ENCODE assay signal across 8 mouse cellular contexts in genomic region chr10:26078521-26079142, GRCm38 (mm10). TPM values are rescaled to one million over a fixed set of nuclear protein-coding genes. Genes with fewer than 3 reads are reported as not detected.
DNase-seq lines count a peak whose midpoint lies in the region; ATAC-seq and TF ChIP-seq lines count a peak whose summit lies in the region.

Gene Tmem200a, minus strand, starts transcription at chr10:26079052.

- no peaks in the 10 kb centered on the region for H3K36me3 ChIP-seq in hindbrain, embryonic 12.5 days
- H3K36me3 ChIP-seq in lung, embryonic 14.5 days (ENCODE audit: insufficient read depth), result no peaks in the 10 kb centered on the region

- WGBS in hindbrain, embryonic 12.5 days, result under 1% methylated on average over 45 of the region's 46 CpGs
- under 1% methylated on average over 42 of the region's 46 CpGs for WGBS in lung, embryonic 14.5 days

- H3K9ac ChIP-seq in hindbrain, embryonic 12.5 days, result peak within 1 kb of the TSS; percentile 83
- H3K9ac ChIP-seq in lung, embryonic 14.5 days, result peak within 1 kb of the TSS; percentile 59

- peak within 1 kb of the TSS; percentile 89 for H3K4me2 ChIP-seq in hindbrain, embryonic 12.5 days (replicated peaks)
- peak within 1 kb of the TSS; percentile 91 for H3K4me2 ChIP-seq in lung, embryonic 14.5 days

- peak within 1 kb of the TSS; percentile 76 for H3K4me3 ChIP-seq in hindbrain, embryonic 12.5 days
- H3K4me3 ChIP-seq in lung, embryonic 14.5 days (ENCODE audit: low read depth, low read length), result peak within 1 kb of the TSS; percentile 63

- peak; percentile 86 for TF ChIP-seq CTCF in lung, embryonic 14.5 days (IDR thresholded peaks at IDR 0.05; ENCODE audit: low read depth)

- ATAC-seq in hindbrain, embryonic 12.5 days (ENCODE audit: low FRiP score), result peak; percentile 93
- peak; percentile 91 for ATAC-seq in lung, embryonic 14.5 days (ENCODE audit: insufficient read depth)

- no peaks in the 10 kb centered on the region for H3K9me3 ChIP-seq in hindbrain, embryonic 12.5 days (replicated peaks)
- H3K9me3 ChIP-seq in lung, embryonic 14.5 days (ENCODE audit: low read depth, low read length), result no peaks in the 10 kb centered on the region

- no peaks in the 10 kb centered on the region for H3K4me1 ChIP-seq in hindbrain, embryonic 12.5 days
- H3K4me1 ChIP-seq in lung, embryonic 14.5 days (ENCODE audit: insufficient read depth), result no peaks in the 10 kb centered on the region

- no peaks in the 10 kb centered on the region for H3K27me3 ChIP-seq in hindbrain, embryonic 12.5 days
- peaks cover 19% of the 10 kb centered on the region for H3K27me3 ChIP-seq in lung, embryonic 14.5 days (ENCODE audit: insufficient read depth, low read length)

- H3K27ac ChIP-seq in hindbrain, embryonic 12.5 days, result peak within 1 kb of the TSS; percentile 57
- no peak within 1 kb of the TSS for H3K27ac ChIP-seq in lung, embryonic 14.5 days (ENCODE audit: low read depth)

- DNase-seq in NIH3T3 (ENCODE audit: low read depth), result peak; percentile 90
- peak; percentile 10 for DNase-seq in cerebellum, adult 9-10 months
- peak; percentile 76 for DNase-seq in forelimb bud, embryonic 11.5 days (ENCODE audit: low read depth, low spot score)
- peak; percentile 54 for DNase-seq in layer of hippocampus, adult 9-11 months
- DNase-seq in lung, embryonic 14.5 days, result peak; percentile 89
- DNase-seq in ovary, postnatal 36 days (ENCODE audit: low spot score), result peak; percentile 44
- DNase-seq in urinary bladder, postnatal 4 days (ENCODE audit: low spot score in 2 of 2), result peak; percentile 47 to 67

RNA-seq across cellular contexts. Expression of gene Tmem200a, which starts in this region (rescaled TPM):
- polyA plus RNA-seq in hindbrain, embryonic 12.5 days (2016; fragmentation: Nextera tagmentation; extraction: Ambion mirVana), result 25.2 and 29.5 TPM in 2 replicates
- polyA plus RNA-seq in lung, embryonic 14.5 days (2014; fragmentation: Nextera tagmentation; extraction: Ambion mirVana), result 6.1 and 9.3 TPM in 2 replicates

Comparison
In these comparisons a context has a peak if more than half of its experiments do, and no peak if none do; other contexts are left out.
1. DNase-seq: peak in every context shown above with its lines; median percentile 90 in NIH3T3; 89 in lung, embryonic 14.5 days; 76 in forelimb bud, embryonic 11.5 days; 57 in urinary bladder, postnatal 4 days; 54 in layer of hippocampus, adult 9-11 months; 44 in ovary, postnatal 36 days; 10 in cerebellum, adult 9-10 months.